Mouse (Mus musculus): ENCODE data around the gene Gm20388. TPM values are rescaled to one million over a fixed set of nuclear protein-coding genes. Genes with fewer than 3 reads are reported as not detected.
A peak's percentile ranks its signal among the peaks of the same experiment; 100 is the strongest.

Gm20388 gene
- total and polyA plus RNA-seq, 2 experiments from 2014 or later = 17.3 TPM; not detected in 1

- Histone ChIP-seq H3K36me3 (replicated peaks; ENCODE audit: control insufficient read depth, insufficient read depth, low read length) (no peaks in the 10 kb centered on the region), H3K4me2 (ENCODE audit: low read depth, low read length) (no peak overlapping the region), H3K27ac (ENCODE audit: low read depth) (no peak overlapping the region), H3K4me3 (ENCODE audit: low read depth, low read length) (no peak overlapping the region), H3K4me1 (ENCODE audit: control insufficient read depth, insufficient read depth) (peaks cover 17% of the 10 kb centered on the region), H3K27me3 (ENCODE audit: control insufficient read depth, insufficient read depth, low read length) (no peaks in the 10 kb centered on the region), H3K9ac (replicated peaks; ENCODE audit: low read depth, low read length) (no peak overlapping the region), H3K9me3 (replicated peaks; ENCODE audit: control insufficient read depth, low read length) (peaks cover 5% of the 10 kb centered on the region; the same call in 1 of the 2 replicates)
- no peak for ATAC-seq (ENCODE audit: insufficient read depth, low read depth)
- WGBS = 86% methylated on average over 21 of the region's 21 CpGs
- no peak for TF ChIP-seq CTCF (IDR thresholded peaks at IDR 0.05; ENCODE audit: low read depth)
- TF ChIP-seq EP300 (IDR thresholded peaks at IDR 0.05; ENCODE audit: low read depth) = no peak
- no peak for DNase-seq (ENCODE audit: low spot score)
Measured at GRCm38 (mm10) chr8:120437666-120438395, 527.2 kb downstream of the Gm20388 start.

GRCm38 (mm10) chr8:120439309-120439708, 528.7 kb downstream of the Gm20388 start:
- DNase-seq (ENCODE audit: low spot score) (no peak), ATAC-seq (ENCODE audit: insufficient read depth, low read depth) (no peak)
- peaks cover 20% of the 10 kb centered on the region for H3K4me1 ChIP-seq (ENCODE audit: control insufficient read depth, insufficient read depth)
- no peak overlapping the region for H3K9ac ChIP-seq (replicated peaks; ENCODE audit: low read depth, low read length)
- 46% methylated on average over 19 of the region's 19 CpGs for WGBS
- no peaks in the 10 kb centered on the region for H3K36me3 ChIP-seq (replicated peaks; ENCODE audit: control insufficient read depth, insufficient read depth, low read length)
- no peak overlapping the region for H3K4me2 ChIP-seq (ENCODE audit: low read depth, low read length)
- H3K27me3 ChIP-seq (ENCODE audit: control insufficient read depth, insufficient read depth, low read length) = no peaks in the 10 kb centered on the region
- H3K27ac ChIP-seq (ENCODE audit: low read depth) = no peak overlapping the region
- H3K4me3 ChIP-seq (ENCODE audit: low read depth, low read length) = no peak overlapping the region
- TF ChIP-seq EP300 (IDR thresholded peaks at IDR 0.05; ENCODE audit: low read depth) (no peak), CTCF (IDR thresholded peaks at IDR 0.05; ENCODE audit: low read depth) (no peak)
- H3K9me3 ChIP-seq (replicated peaks; ENCODE audit: control insufficient read depth, low read length) = no peaks in the 10 kb centered on the region

GRCm38 (mm10) chr8:120440739-120441138, 530.1 kb downstream of the Gm20388 start:
- Histone ChIP-seq H3K36me3 (replicated peaks; ENCODE audit: control insufficient read depth, insufficient read depth, low read length) (no peaks in the 10 kb centered on the region), H3K4me2 (ENCODE audit: low read depth, low read length) (no peak overlapping the region), H3K27ac (ENCODE audit: low read depth) (no peak overlapping the region), H3K4me3 (ENCODE audit: low read depth, low read length) (no peak overlapping the region), H3K4me1 (ENCODE audit: control insufficient read depth, insufficient read depth) (peaks cover 20% of the 10 kb centered on the region), H3K9ac (replicated peaks; ENCODE audit: low read depth, low read length) (no peak overlapping the region), H3K27me3 (ENCODE audit: control insufficient read depth, insufficient read depth, low read length) (no peaks in the 10 kb centered on the region), H3K9me3 (replicated peaks; ENCODE audit: control insufficient read depth, low read length) (no peaks in the 10 kb centered on the region)
- ATAC-seq (ENCODE audit: insufficient read depth, low read depth) = no peak
- no peak for DNase-seq (ENCODE audit: low spot score)
- TF ChIP-seq EP300 (IDR thresholded peaks at IDR 0.05; ENCODE audit: low read depth) = no peak
- 91% methylated on average over 12 of the region's 12 CpGs for WGBS

- H3K9me3 ChIP-seq (replicated peaks; ENCODE audit: control insufficient read depth, low read length) = no peaks in the 10 kb centered on the region
- ATAC-seq (ENCODE audit: insufficient read depth, low read depth) (no peak; the same call in 1 of the 2 replicates), DNase-seq (ENCODE audit: low spot score) (no peak)
- 62% methylated on average over 6 of the region's 6 CpGs for WGBS
- no peaks in the 10 kb centered on the region for H3K36me3 ChIP-seq (replicated peaks; ENCODE audit: control insufficient read depth, insufficient read depth, low read length)
- H3K4me2 ChIP-seq (ENCODE audit: low read depth, low read length) = no peak overlapping the region
- peaks cover 20% of the 10 kb centered on the region for H3K4me1 ChIP-seq (ENCODE audit: control insufficient read depth, insufficient read depth)
- H3K27me3 ChIP-seq (ENCODE audit: control insufficient read depth, insufficient read depth, low read length) = no peaks in the 10 kb centered on the region
- TF ChIP-seq CTCF (IDR thresholded peaks at IDR 0.05; ENCODE audit: low read depth) (no peak), EP300 (IDR thresholded peaks at IDR 0.05; ENCODE audit: low read depth) (no peak)
- H3K27ac ChIP-seq (ENCODE audit: low read depth) = no peak overlapping the region
- H3K4me3 ChIP-seq (ENCODE audit: low read depth, low read length) = no peak overlapping the region
- H3K9ac ChIP-seq (replicated peaks; ENCODE audit: low read depth, low read length) = no peak overlapping the region
Measured at GRCm38 (mm10) chr8:120441637-120442036, 531.0 kb downstream of the Gm20388 start.

DNA sequence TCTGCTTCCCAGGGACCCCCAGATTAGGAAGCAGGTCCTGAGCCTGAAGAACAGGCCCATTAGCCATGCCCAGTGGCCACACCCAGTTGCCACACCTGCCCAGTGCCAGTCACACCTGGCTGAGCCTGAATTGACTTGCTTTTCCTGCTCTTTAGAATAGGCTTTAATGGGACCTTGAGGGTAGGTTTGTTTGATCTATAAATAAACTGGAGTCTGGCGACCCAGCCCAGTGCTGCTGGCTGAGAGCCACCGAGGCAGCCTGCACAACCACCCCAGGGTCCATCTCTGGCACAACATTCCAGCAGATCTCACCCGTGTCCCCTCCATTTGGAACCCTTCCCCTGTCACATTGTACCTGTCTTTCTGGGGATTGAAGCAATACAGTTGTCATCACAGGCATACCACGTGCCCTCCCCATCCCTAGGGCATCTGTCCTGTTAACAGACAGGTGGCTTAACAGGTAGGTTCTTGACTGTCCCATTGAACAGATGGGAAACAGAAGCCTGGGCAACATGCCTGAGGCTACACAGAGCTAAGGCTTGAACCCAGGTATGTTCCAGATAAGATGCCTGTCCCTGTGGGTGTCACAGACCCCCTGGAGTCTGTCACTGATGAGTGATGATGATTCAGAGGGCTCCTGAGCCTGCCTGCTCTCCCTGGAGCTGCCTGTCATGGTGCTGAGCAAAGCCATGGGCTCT, 531.8 kb downstream of the Gm20388 start:
- no peaks in the 10 kb centered on the region for H3K9me3 ChIP-seq (replicated peaks; ENCODE audit: control insufficient read depth, low read length)
- H3K4me2 ChIP-seq (ENCODE audit: low read depth, low read length) = no peak overlapping the region
- no peaks in the 10 kb centered on the region for H3K36me3 ChIP-seq (replicated peaks; ENCODE audit: control insufficient read depth, insufficient read depth, low read length)
- no peaks in the 10 kb centered on the region for H3K27me3 ChIP-seq (ENCODE audit: control insufficient read depth, insufficient read depth, low read length)
- H3K27ac ChIP-seq (ENCODE audit: low read depth) = no peak overlapping the region
- TF ChIP-seq CTCF (IDR thresholded peaks at IDR 0.05; ENCODE audit: low read depth) (no peak), EP300 (IDR thresholded peaks at IDR 0.05; ENCODE audit: low read depth) (no peak)
- ATAC-seq (ENCODE audit: insufficient read depth, low read depth) = 0 out of 2 replicates have a peak, but pooled peaks have one; percentile 21
- H3K9ac ChIP-seq (replicated peaks; ENCODE audit: low read depth, low read length) = no peak overlapping the region
- no peak overlapping the region for H3K4me3 ChIP-seq (ENCODE audit: low read depth, low read length)
- peaks cover 20% of the 10 kb centered on the region for H3K4me1 ChIP-seq (ENCODE audit: control insufficient read depth, insufficient read depth)
- DNase-seq (ENCODE audit: low spot score) = no peak
- 23% methylated on average over 4 of the region's 4 CpGs for WGBS
